Mouse (Mus musculus) adrenal gland, postnatal 36 days (tissue): ENCODE measurements around the gene Ttc21a. TPM values are rescaled to one million over a fixed set of nuclear protein-coding genes. Genes with fewer than 3 reads are reported as not detected.

Experiments
- DNase-seq, 2 experiments: peaks; one replicate each; pipeline ENCODE4 v3.0.0; 2021; ENCODE audit warnings: mixed read lengths in 1 of 2
- total RNA-seq, 2 experiments: library from RNA; stranded (reverse); gene quantifications; 2 replicates each; pipeline ENCODE4 v1.2.3; 2021

The Ttc21a gene
- total RNA-seq, 2 experiments from 2014 or later, result 0.13 TPM; not detected in 1

DNA sequence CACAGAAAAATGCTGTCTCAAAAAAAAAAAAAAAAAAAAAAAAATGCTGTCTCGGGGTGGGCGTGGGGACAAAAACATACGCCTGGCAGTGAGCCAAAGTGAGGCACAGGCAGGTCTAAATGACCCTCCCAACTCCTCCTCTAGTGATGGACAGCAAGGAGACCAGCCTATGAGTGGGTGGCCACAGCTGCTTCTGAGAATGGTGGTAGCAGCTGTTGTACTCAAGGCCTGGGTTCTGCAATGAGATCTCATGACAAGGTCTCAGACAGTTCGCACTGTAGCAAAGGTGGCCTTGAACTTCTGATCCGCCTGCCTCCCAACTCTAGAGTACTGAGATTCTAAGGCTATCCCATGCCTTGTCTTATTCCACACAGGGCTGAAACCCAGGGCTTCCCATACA is 4.0 kb downstream of the Ttc21a start:
- DNase-seq, result no peak

DNA sequence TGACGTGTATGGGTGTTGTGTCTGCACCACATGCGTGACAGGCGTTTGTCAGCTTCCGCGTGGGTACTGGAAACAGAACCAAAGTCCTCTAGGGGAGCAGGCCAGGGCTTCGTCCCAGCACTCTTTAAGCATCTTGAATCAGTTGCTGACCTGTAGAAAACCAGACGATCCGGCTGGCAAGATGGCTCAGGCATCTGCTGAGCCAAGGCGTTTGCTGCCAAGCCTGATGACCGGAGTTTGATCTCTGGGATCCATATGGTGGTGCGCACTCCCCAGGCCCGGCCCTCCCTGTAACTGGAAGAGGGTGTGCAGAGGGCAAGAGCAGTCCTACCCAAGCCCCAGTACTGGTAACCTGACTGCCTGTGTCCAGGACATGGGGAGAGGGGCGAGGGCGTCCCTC is 4.5 kb downstream of the Ttc21a start:
- DNase-seq, result no peak

DNA sequence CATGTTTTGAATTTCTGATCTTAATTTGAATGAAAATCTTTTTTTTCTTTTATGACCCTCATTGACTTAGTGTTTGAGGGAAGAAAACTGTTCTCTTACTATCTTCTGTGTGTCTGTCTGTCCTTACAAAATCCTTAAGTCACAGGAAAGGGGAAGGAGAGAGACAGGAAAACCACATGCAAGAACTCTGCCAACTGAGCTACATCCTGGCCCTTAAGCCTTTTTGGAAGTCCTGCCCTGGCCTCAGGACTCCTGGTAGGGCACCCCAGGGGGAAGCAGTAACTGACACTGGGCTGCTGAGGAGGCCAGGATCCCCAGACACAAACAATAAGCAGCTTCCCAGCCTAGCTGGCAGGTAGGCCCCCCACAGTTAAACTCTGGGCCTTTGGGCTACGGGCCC is 5.9 kb downstream of the Ttc21a start:
- DNase-seq, result no peak

DNA sequence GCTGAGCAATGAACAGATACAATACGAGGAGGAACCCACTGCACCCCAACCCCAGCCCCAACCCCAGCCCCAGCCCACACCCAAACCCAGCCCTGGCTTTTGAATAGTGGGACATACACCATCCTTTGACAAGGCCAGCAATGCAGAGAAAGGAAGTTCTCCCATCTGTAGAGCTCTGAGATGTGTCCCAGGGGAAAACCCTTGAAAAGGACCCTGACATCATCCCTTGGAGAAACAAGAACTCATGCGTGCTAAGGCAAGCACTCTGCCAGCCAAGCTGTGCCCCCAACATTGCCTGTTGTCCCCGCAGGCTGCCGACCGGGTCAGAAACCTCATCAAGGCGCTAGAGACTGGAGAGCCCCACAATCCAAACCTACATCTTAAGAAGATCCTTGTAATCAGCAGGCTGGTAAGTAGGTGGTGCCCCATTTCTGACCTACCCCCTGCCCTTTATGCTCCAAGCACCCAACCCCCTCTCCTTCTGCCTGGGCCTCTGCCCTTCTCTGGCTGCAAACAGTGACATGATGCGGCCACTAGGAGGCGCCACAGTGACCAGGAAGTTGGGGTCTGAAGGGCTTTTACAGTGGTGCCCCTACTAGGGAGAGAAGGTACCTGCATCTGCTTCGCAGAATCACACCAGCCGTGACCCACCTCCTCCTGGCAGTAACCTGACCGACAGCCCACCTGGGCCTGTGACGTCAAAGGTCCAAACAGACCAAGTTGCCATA is 7.9 kb downstream of the Ttc21a start:
- peak in 1 of 2 experiments; percentile 32 for DNase-seq

- DNase-seq, result no peak
These were observed 11.4 kb downstream of the Ttc21a start for GRCm38 (mm10) chr9:119948804-119949203.

DNA sequence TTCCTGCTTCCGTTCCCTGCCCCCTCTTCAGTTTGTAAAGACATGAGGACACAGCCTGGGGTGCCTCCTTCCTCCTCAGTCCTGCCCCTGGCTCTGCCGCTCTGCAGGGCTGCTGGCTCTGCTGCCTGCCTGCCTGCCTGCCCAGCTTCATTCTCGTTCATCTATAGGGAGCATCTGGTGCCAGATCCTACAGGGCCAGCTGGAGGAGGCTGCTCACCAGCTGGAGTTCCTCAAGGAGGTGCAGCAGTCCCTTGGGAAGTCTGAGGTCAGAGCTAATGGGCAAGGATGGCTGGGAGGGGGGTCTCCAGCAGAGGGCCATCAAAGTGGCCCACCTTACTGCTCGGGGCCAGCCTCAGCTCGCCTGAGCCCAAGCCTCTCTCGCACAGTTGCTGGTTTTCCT is 13.0 kb downstream of the Ttc21a start:
- DNase-seq, result no peak

GRCm38 (mm10) chr9:119951388-119951787 is 14.0 kb downstream of the Ttc21a start:
- DNase-seq, result no peak

GRCm38 (mm10) chr9:119958835-119959234 is 21.4 kb downstream of the Ttc21a start:
- DNase-seq, result peak in 1 of 2 experiments; percentile 43

DNA sequence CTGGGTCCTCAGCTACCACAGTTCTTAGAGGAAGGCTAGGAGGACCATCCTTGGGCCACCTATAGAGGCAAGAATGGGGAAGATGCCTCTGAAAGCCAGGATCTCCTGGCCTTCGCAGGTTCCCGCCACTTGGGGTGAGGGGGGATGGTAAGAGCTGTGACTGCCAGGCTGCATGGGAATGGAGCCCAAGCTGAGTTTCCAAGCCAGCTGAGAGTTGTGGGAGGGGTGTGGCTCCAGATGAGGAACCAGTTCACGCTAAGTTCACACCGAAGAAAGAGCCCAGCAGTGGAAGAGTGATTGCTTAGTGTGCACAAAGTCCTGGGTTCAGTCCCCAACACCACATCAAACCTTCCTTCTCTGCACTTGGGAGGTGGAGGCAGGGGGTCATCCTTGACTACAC is 24.8 kb downstream of the Ttc21a start:
- DNase-seq, result no peak

- DNase-seq, result peak; percentile 85 to 92
These were observed 25.7 kb downstream of the Ttc21a start for GRCm38 (mm10) chr9:119962987-119963667.

GRCm38 (mm10) chr9:119964206-119964605 is 26.8 kb downstream of the Ttc21a start:
- DNase-seq, result peak; percentile 35 to 42

GRCm38 (mm10) chr9:119965186-119965585 is 27.8 kb downstream of the Ttc21a start:
- no peak for DNase-seq

DNA sequence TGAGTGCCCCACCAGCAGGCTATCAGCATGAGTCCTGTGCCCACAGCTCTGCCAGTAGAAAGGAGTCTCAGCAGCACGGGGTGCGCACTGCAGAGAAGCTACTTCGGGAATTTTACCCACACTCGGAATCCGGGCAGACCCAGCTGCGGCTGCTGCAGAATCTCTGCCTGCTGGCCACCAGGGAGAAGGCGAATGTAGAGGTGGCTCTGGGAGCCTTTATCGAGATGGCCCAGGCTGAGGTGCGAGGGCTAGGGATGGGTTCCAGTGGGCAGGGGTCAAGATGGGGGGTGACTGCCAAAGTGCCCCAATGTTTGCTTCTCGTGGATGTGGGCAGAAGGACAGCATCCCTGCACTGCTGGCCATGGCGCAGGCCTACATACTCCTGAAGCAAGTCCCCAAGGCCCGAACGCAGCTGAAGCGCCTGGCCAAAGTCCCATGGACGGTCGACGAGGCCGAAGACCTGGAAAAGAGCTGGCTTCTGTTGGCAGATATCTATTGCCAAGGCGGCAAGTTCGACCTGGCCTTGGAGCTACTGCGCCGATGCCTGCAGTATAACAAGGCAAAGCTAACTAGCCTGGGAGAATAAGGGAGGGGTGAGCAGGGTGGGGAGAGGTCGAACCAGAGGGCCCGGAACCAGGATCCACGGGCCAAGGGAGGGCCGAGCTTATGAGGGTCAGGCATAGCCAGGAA is 29.0 kb downstream of the Ttc21a start:
- DNase-seq, result no peak

DNA sequence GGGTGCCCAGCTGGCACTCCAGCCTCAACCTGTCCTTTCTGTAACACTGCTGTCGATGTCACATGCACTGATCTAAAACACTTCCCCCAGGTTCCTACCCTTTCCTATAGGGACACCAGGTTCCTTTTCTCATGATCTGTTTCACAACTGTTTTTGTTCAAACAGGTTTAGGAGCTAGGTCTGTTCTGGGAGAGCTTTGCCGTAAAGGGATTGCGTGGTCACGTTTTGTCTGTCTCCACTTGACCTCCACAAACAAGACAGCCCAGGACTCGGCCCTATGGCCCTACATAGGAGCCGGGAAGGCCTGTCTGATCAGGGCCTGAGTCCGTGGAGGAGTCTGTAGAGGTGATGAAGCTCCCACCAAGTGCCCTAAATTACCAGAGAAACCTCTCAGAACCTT is 32.4 kb downstream of the Ttc21a start:
- DNase-seq, result no peak

DNA sequence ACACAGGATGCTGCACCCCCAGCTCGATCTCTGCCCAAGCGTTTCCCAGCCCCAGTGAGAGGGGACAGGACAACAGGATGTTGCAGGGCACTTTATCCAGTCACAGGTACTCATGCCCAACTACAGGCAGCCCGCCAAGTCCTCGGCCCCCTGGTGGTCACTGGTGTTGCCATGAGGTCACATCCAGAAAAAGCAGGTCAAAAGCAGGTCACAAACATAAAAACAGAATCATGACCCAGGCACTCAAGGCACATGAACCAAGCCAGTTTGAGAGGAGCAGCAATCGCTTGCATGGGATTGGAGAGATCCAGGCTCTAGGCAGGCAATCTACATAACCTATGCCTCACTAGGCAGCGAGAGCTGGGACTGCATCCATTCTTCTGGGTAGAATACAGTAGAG is 32.8 kb downstream of the Ttc21a start:
- peak; percentile 66 to 78 for DNase-seq

GRCm38 (mm10) chr9:119970763-119971656 is 33.6 kb downstream of the Ttc21a start:
- DNase-seq, result peak in 1 of 2 experiments; percentile 51

DNA sequence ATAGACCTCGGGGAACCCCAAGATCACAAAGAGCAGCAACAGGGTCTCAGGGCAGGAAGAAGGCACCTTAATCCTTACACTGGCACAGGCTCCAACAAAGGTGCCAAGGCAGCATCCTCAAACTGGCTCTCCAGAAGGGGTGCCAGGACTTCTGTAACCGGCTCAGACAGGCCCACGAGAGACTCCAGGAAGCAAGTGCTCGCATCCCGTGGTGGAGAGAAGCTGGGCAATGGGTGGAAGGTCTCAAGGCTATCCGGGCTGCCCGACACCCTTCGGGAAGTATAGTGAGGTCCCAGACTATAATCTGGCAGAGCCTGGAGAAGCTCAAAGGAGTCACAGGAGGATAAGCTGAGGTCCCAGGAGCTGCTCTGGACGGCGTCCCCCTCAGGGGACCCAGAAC is 34.8 kb downstream of the Ttc21a start:
- no peak for DNase-seq

DNA sequence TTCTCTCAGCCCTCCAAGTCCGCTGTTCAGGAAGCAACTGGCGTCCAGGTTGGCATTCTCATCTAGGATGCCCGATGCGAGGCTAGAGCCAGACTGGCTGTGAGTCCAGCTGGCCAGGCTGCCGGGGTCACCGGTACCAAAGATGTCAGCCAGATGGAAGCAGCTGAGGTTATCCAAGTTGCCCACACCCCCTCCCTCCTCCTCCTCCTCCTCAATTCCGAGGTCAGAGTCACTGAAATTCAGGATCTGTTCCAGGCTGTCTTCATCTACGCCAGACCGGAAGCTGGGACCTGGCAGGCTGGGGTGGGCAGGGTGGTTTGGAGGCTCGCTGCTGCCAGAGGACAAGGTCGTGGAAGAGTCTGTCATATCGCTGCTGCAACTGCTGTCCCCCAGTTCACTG is 35.2 kb downstream of the Ttc21a start:
- peak in 1 of 2 experiments; percentile 32 for DNase-seq

DNA sequence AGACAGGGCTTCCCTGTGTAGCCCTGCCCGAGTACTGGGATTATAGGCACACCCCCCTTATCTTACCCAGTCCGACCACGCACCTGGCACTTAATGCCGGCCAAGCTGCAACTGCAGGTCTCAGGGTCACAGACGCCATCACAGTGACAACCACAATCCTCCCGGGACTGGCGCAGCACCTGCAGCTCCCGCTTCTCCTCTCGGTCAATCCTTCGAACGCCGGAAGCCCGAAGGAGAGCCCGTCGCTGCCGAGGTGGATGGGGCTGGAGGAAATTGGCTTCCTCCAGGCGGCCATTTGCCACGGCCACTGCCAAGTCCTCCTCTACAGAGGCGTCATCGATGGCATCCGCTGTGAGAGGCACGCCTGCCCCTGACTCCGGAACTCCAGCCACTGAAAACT is 35.9 kb downstream of the Ttc21a start:
- no peak for DNase-seq

GRCm38 (mm10) chr9:119973869-119974520 is 36.6 kb downstream of the Ttc21a start:
- DNase-seq, result peak in 1 of 2 experiments; percentile 46

DNA sequence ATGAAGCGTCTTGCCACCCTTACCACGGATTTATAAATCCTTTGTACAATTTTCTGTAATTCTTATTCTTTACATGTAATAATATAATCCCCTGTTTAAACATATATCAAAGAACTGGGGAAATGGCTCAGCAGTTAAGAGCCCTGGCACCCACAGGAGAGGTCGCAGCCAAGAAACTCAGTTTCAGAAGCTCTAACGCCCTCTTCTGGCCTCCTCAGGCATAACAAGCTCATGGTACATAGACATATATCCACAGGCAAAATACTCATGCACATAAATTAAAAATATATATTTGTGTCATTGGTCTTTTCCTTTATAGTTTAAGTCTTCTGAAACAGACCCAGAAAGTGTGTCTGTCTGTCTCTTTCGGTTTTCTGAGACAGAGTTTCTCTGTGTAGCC is 37.2 kb downstream of the Ttc21a start:
- DNase-seq, result no peak

DNA sequence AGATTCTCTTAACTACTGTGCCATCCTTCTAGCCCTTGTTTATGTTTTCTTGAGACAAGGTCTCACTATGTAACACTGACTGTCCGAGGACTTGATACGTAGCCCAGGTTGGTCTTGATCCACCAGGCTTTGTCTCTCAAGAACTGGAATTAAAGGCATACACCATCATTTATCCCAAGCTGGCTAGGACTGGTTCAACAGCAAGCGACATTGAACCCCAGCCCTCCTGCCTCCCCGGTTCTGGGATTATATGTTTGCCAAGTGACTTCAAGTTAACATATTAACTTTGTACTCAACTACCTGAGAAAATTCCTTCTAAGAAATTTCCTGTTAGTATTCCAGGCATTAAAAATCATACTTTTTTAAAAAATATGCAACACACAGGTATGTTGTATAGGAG is 37.9 kb downstream of the Ttc21a start:
- DNase-seq, result no peak
